Mouse (Mus musculus) limb, embryonic 14.5 days (tissue): ENCODE data around the gene B3galt1. TPM values are rescaled to one million over a fixed set of nuclear protein-coding genes. Genes with fewer than 3 reads are reported as not detected.

Experiments used
- ATAC-seq: fragments of 200-750 bp; cut with Nextera tagmentation; 2 replicates; pipeline ENCODE4 v1.8.0; 2017; ENCODE audit warnings: low read depth, moderate number of reproducible peaks, moderate TSS enrichment; ENCODE audit not compliant: low FRiP score
- DNase-seq: peaks from one replicate; pipeline ENCODE4 v3.0.0-alpha.2; 2015; ENCODE audit warnings: low spot score
- H3K27ac ChIP-seq: fragments of 300-500 bp; sonication (generic); replicated peaks from 2 replicates; pipeline ENCODE4 v1.5.1; 2014; ENCODE audit warnings: low read depth, mild to moderate bottlenecking, low read length, moderate library complexity, mixed read lengths
- H3K27me3 ChIP-seq: fragments of 300-500 bp; sonication (generic); 2 replicates; pipeline ENCODE4 v1.6.1; 2014; ENCODE audit warnings: low read length, mixed read lengths; ENCODE audit not compliant: control insufficient read depth, insufficient read depth
- H3K36me3 ChIP-seq: fragments of 300-500 bp; sonication (generic); 2 replicates; pipeline ENCODE4 v1.6.1; 2014; ENCODE audit warnings: mild to moderate bottlenecking, low read length, moderate library complexity, mixed read lengths; ENCODE audit not compliant: control insufficient read depth, insufficient read depth
- H3K4me1 ChIP-seq: fragments of 300-500 bp; sonication (generic); 2 replicates; pipeline ENCODE4 v1.6.1; 2014; ENCODE audit warnings: antibody characterized with exemption, low read length, mixed read lengths; ENCODE audit not compliant: control insufficient read depth, insufficient read depth
- H3K4me2 ChIP-seq: fragments of 300-500 bp; sonication (generic); replicated peaks from 2 replicates; pipeline ENCODE4 v1.6.1; 2014; ENCODE audit warnings: low read depth, mild to moderate bottlenecking, low read length, moderate library complexity; ENCODE audit not compliant: severe bottlenecking
- H3K4me3 ChIP-seq: fragments of 300-500 bp; sonication (generic); replicated peaks from 2 replicates; pipeline ENCODE4 v1.5.1; 2014; ENCODE audit warnings: low read length
- H3K9ac ChIP-seq: fragments of 300-500 bp; sonication (generic); 2 replicates; pipeline ENCODE4 v1.6.1; 2014; ENCODE audit warnings: mild to moderate bottlenecking, low read depth, low read length, moderate library complexity; ENCODE audit not compliant: severe bottlenecking
- H3K9me3 ChIP-seq: fragments of 300-500 bp; sonication (generic); 2 replicates; pipeline ENCODE4 v1.6.1; 2016; ENCODE audit warnings: low read length; ENCODE audit not compliant: control insufficient read depth
- POLR2A ChIP-seq: fragments of 200-500 bp; IDR thresholded peaks from 2 replicates; pipeline ENCODE4 v1.8.0; 2012; ENCODE audit warnings: inconsistent platforms, mild to moderate bottlenecking, moderate library complexity, borderline replicate concordance; ENCODE audit not compliant: insufficient read depth, insufficient read length; ENCODE audit errors: extremely low read depth
- WGBS: fragments of 180-500 bp; shearing (Covaris S2); extraction: QIAGEN DNeasy Blood & Tissue Kit; methylation state at CpG from one replicate; pipeline ENCODE4 v1.1.7; 2014; 5-methylcytosine and 5-hydroxymethylcytosine counted together
- polyA plus RNA-seq, 2 experiments: library from polyadenylated mRNA; depleted of rRNA in 1 of 2; stranded (reverse) in 1 of 2; unstranded in 1 of 2; fragments of >200 nt; fragmentation: Nextera tagmentation in 1 of 2; extraction: Ambion mirVana in 1 of 2; gene quantifications; 2 replicates each; pipeline versions ENCODE4 v1.2.1 to v1.2.3; 2012 to 2014

B3galt1 gene
- polyA plus RNA-seq, 2 experiments: 2.5 to 8.1 TPM

GRCm38 (mm10) chr2:67977620-67978262, 412.1 kb downstream of the B3galt1 start:
- DNase-seq: no peak
- H3K27me3 ChIP-seq: no peaks in the 10 kb centered on the region
- H3K36me3 ChIP-seq: no peaks in the 10 kb centered on the region
- no peaks in the 10 kb centered on the region for H3K4me1 ChIP-seq
- no peak for TF ChIP-seq POLR2A
- H3K4me2 ChIP-seq: no peak overlapping the region
- H3K27ac ChIP-seq: no peak overlapping the region
- ATAC-seq: no peak
- 52% methylated on average over 6 of the region's 6 CpGs for WGBS
- H3K9ac ChIP-seq: no peak overlapping the region
- H3K9me3 ChIP-seq: no peaks in the 10 kb centered on the region
- H3K4me3 ChIP-seq: no peak overlapping the region

DNA sequence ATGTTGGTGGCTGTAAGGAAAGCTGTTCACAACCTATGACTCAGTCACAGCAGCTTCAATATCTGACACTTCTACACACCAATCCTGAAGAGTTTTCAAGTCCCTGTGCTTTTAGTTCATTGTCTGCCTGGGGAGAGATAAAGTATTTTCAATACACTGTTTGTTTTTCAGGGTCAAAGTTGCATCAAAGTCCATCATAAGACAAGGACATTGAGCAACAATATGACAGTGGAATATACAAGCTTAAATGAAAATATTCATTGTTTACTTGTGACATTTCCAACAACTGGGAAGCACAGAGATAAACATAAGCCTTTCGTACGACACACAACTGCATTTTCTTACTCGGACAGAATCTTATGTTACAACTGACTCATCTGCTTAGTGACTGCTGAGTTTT, 417.9 kb downstream of the B3galt1 start:
- H3K9me3 ChIP-seq: no peaks in the 10 kb centered on the region
- no peaks in the 10 kb centered on the region for H3K4me1 ChIP-seq
- no peaks in the 10 kb centered on the region for H3K36me3 ChIP-seq
- ATAC-seq: no peak
- no peak overlapping the region for H3K4me2 ChIP-seq
- H3K9ac ChIP-seq: no peak overlapping the region
- DNase-seq: no peak
- 94% methylated on average over 3 of the region's 3 CpGs for WGBS
- H3K4me3 ChIP-seq: no peak overlapping the region
- no peak overlapping the region for H3K27ac ChIP-seq
- H3K27me3 ChIP-seq: no peaks in the 10 kb centered on the region
- TF ChIP-seq POLR2A: no peak

- DNase-seq: no peak
- Histone ChIP-seq H3K4me3 (no peak overlapping the region), H3K36me3 (no peaks in the 10 kb centered on the region), H3K27ac (no peak overlapping the region), H3K4me2 (no peak overlapping the region), H3K9ac (no peak overlapping the region), H3K27me3 (no peaks in the 10 kb centered on the region), H3K9me3 (no peaks in the 10 kb centered on the region), H3K4me1 (no peaks in the 10 kb centered on the region)
- TF ChIP-seq POLR2A: no peak
- 89% methylated on average over 3 of the region's 3 CpGs for WGBS
- ATAC-seq: no peak
These were observed 419.5 kb downstream of the B3galt1 start for GRCm38 (mm10) chr2:67985133-67985532.

DNA sequence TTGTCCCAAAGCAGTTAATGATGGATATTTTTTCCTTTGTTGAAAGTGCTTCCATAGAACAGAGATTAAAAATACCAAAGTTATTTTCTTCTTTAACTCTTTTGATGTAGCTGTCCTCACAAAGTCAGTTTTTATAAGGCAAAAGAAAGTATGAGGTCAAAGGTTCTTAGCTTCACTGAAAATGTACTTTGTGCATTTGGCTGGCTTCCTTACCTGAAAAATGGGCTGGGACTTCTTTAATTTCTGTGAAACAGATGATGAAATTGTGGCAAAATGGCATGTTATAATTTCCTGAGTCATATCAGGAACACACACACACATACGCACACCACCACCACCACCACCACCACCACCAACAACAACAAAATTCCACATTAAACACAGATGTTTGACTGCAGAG, 427.8 kb downstream of the B3galt1 start:
- Histone ChIP-seq H3K36me3 (no peaks in the 10 kb centered on the region), H3K27ac (no peak overlapping the region), H3K9me3 (no peaks in the 10 kb centered on the region), H3K27me3 (no peaks in the 10 kb centered on the region), H3K4me2 (no peak overlapping the region), H3K9ac (no peak overlapping the region), H3K4me3 (no peak overlapping the region), H3K4me1 (no peaks in the 10 kb centered on the region)
- no peak for TF ChIP-seq POLR2A
- WGBS: 82% methylated on average over 1 of the region's 1 CpGs
- ATAC-seq: no peak
- no peak for DNase-seq

- H3K4me3 ChIP-seq: no peak overlapping the region
- no peak for DNase-seq
- H3K36me3 ChIP-seq: no peaks in the 10 kb centered on the region
- H3K9me3 ChIP-seq: no peaks in the 10 kb centered on the region
- 50% methylated on average over 1 of the region's 1 CpGs for WGBS
- no peak overlapping the region for H3K4me2 ChIP-seq
- ATAC-seq: no peak
- no peak for TF ChIP-seq POLR2A
- no peaks in the 10 kb centered on the region for H3K4me1 ChIP-seq
- H3K9ac ChIP-seq: no peak overlapping the region
- no peaks in the 10 kb centered on the region for H3K27me3 ChIP-seq
- no peak overlapping the region for H3K27ac ChIP-seq
These were observed 437.4 kb downstream of the B3galt1 start for GRCm38 (mm10) chr2:68003091-68003490.
